Mouse (Mus musculus) heart, postnatal 0 days (tissue): Measurements from ENCODE around the gene Fbxl4. TPM values are rescaled to one million over a fixed set of nuclear protein-coding genes. Genes with fewer than 3 reads are reported as not detected.

Experiments
- ATAC-seq: fragments of 200-750 bp; cut with Nextera tagmentation; 2 replicates; pipeline ENCODE4 v1.8.0; 2017; ENCODE audit warnings: low read depth, moderate number of reproducible peaks, moderate library complexity; ENCODE audit not compliant: insufficient read depth
- DNase-seq: peaks from one replicate; pipeline ENCODE4 v3.0.0-alpha.2; 2016; ENCODE audit warnings: low spot score
- H3K27ac ChIP-seq: fragments of 300-500 bp; sonication (generic); 2 replicates; pipeline ENCODE4 v1.5.1; 2014; ENCODE audit warnings: low read depth, mild to moderate bottlenecking
- H3K27me3 ChIP-seq: fragments of 300-500 bp; sonication (generic); 2 replicates; pipeline ENCODE4 v1.6.1; 2014; ENCODE audit warnings: low read length, mixed read lengths; ENCODE audit not compliant: control insufficient read depth, insufficient read depth
- H3K36me3 ChIP-seq: fragments of 300-500 bp; sonication (generic); replicated peaks from 2 replicates; pipeline ENCODE4 v1.6.1; 2014; ENCODE audit warnings: low read length, mixed read lengths; ENCODE audit not compliant: control insufficient read depth, insufficient read depth
- H3K4me1 ChIP-seq: fragments of 300-500 bp; sonication (generic); 2 replicates; pipeline ENCODE4 v1.6.1; 2014; ENCODE audit warnings: antibody characterized with exemption; ENCODE audit not compliant: control insufficient read depth, insufficient read depth
- H3K4me2 ChIP-seq: fragments of 300-500 bp; sonication (generic); 2 replicates; pipeline ENCODE4 v1.6.1; 2014; ENCODE audit warnings: low read depth, mild to moderate bottlenecking, low read length, moderate library complexity
- H3K4me3 ChIP-seq: fragments of 300-500 bp; sonication (generic); 2 replicates; pipeline ENCODE4 v1.5.1; 2014; ENCODE audit warnings: low read depth, low read length
- H3K9ac ChIP-seq: fragments of 300-500 bp; sonication (generic); replicated peaks from 2 replicates; pipeline ENCODE4 v1.6.1; 2014; ENCODE audit warnings: low read depth, low read length, mixed read lengths
- H3K9me3 ChIP-seq: fragments of 300-500 bp; sonication (generic); replicated peaks from 2 replicates; pipeline ENCODE4 v1.6.1; 2016; ENCODE audit warnings: low read length; ENCODE audit not compliant: control insufficient read depth
- CTCF ChIP-seq: IDR thresholded peaks from 2 replicates; pipeline ENCODE4 v1.5.1; 2016; ENCODE audit warnings: antibody characterized with exemption, control low read depth, low read depth
- EP300 ChIP-seq: IDR thresholded peaks from 2 replicates; pipeline ENCODE4 v1.6.1; 2016; ENCODE audit warnings: antibody characterized with exemption, low read depth
- WGBS: fragments of 180-500 bp; shearing (Covaris S2); extraction: QIAGEN DNeasy Blood & Tissue Kit; methylation state at CpG from one replicate; pipeline ENCODE4 v1.1.7; 2014; 5-methylcytosine and 5-hydroxymethylcytosine counted together
- polyA plus RNA-seq: library from polyadenylated mRNA; unstranded; fragments of >200 nt; fragmentation: Nextera tagmentation; extraction: Ambion mirVana; gene quantifications from 2 replicates; pipeline ENCODE4 v1.2.1, GENCODE M21; 2015
- total RNA-seq: library from RNA; depleted of rRNA; stranded (reverse); fragments of >200 nt; gene quantifications from 2 replicates; pipeline ENCODE4 v1.2.3, GENCODE M21; 2014; ENCODE audit warnings: low replicate concordance

The Fbxl4 gene
- total and polyA plus RNA-seq, 2 experiments from 2014 or later = 13.2 to 26.2 TPM

DNA sequence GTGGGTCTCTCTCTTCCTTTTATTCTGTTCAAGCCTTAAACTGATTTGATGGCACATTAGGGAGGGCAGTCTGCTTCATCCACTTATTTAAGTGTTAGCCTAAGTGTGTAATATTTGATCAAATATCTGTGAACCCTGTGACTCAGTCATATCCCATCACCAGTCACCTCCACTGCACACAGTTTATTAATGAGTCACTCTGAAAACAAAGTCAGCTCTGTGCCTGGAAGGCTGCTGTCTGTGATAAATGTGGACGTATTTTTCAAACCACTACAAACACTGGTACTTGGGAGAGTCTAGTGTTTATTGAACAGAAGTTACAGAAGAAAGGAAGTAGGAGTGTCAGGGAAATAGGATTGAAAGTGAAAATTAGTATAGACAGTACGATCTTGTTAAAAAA, 63.3 kb downstream of the Fbxl4 start:
- Histone ChIP-seq H3K9me3 (no peaks in the 10 kb centered on the region), H3K27me3 (no peaks in the 10 kb centered on the region), H3K4me3 (no peak overlapping the region), H3K9ac (no peak overlapping the region), H3K27ac (no peak overlapping the region), H3K4me1 (no peaks in the 10 kb centered on the region), H3K4me2 (no peak overlapping the region), H3K36me3 (peaks cover 15% of the 10 kb centered on the region)
- no peak for ATAC-seq
- DNase-seq = no peak
- TF ChIP-seq CTCF = no peak
- TF ChIP-seq EP300 = no peak
- 54% methylated on average over 2 of the region's 2 CpGs for WGBS

DNA sequence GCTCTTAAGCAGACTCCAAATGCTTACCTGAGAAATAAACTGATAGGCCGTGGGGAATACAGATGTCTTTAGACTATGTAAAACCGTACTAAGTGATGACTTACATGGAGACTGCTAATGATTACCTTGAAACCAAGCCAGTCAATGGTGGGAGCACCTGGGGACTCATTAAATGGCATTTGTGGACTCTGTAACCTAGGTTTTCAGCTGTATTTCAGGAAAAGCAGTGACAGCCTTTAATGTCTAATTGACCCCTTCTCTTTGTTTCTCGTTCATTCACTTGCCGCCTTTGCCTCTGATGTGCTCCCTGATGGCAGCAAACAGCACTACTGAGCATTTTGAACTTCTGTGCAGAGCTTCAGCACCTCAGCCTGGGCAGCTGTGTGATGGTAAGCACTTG, 65.1 kb downstream of the Fbxl4 start:
- DNase-seq (no peak), ATAC-seq (no peak)
- no peaks in the 10 kb centered on the region for H3K4me1 ChIP-seq
- H3K9ac ChIP-seq = no peak overlapping the region
- WGBS = 90% methylated on average over 4 of the region's 4 CpGs
- TF ChIP-seq CTCF = no peak
- TF ChIP-seq EP300 = no peak
- no peaks in the 10 kb centered on the region for H3K9me3 ChIP-seq
- no peak overlapping the region for H3K4me3 ChIP-seq
- H3K4me2 ChIP-seq = no peak overlapping the region
- H3K27ac ChIP-seq = no peak overlapping the region
- H3K36me3 ChIP-seq = peaks cover 23% of the 10 kb centered on the region
- no peaks in the 10 kb centered on the region for H3K27me3 ChIP-seq

DNA sequence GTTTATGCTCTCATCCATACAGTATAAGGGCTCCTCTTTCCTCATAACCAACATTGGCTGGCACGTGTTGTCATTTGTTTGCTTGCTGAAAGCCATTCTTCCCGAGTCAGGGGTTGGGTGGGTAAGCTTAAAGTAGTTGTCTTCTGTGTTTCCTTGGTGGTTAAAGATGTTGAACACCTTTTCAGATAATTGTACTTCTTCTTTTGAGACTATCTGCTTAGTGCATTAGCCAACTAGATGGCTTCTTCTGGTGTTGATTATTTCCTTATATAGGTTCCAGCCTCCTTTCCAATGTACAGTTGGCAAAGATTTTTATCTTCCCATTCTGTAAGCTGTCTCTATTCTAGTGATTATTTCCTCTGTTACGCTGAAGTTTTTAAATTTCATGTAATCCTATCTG, 70.8 kb downstream of the Fbxl4 start:
- TF ChIP-seq CTCF (no peak), EP300 (no peak)
- H3K4me1 ChIP-seq = no peaks in the 10 kb centered on the region
- no peaks in the 10 kb centered on the region for H3K9me3 ChIP-seq
- H3K9ac ChIP-seq = no peak overlapping the region
- no peak overlapping the region for H3K27ac ChIP-seq
- no peak overlapping the region for H3K4me3 ChIP-seq
- H3K36me3 ChIP-seq = peaks cover 21% of the 10 kb centered on the region
- WGBS = 87% methylated on average over 3 of the region's 3 CpGs
- no peak for DNase-seq
- H3K4me2 ChIP-seq = no peak overlapping the region
- ATAC-seq = no peak
- H3K27me3 ChIP-seq = no peaks in the 10 kb centered on the region

DNA sequence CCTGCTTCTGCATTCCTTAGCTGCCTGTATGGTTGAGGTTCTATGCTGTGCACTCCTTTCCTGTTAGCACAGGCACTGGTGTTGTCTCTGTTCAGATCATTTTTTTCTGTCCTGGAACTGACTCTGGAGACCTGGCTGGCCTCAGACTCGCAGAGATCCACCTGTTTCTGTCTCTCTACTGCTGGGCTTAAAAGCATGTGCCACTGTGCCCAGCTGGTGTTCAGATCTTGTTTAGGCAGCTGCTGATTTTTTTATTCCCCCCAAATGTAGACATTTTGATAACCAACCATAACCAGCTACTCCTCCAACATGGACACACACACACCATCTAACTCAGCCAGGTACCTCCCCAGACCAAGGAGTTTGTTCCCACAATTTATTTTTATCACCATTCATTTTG, 112.2 kb downstream of the Fbxl4 start:
- no peak overlapping the region for H3K27ac ChIP-seq
- no peaks in the 10 kb centered on the region for H3K4me1 ChIP-seq
- TF ChIP-seq EP300 (no peak), CTCF (no peak)
- H3K36me3 ChIP-seq = no peaks in the 10 kb centered on the region
- no peaks in the 10 kb centered on the region for H3K9me3 ChIP-seq
- no peak for ATAC-seq
- H3K4me3 ChIP-seq = no peak overlapping the region
- DNase-seq = no peak
- WGBS = 71% methylated on average over 1 of the region's 1 CpGs
- peaks cover 9% of the 10 kb centered on the region; the same call in 1 of the 2 replicates for H3K27me3 ChIP-seq
- no peak overlapping the region for H3K4me2 ChIP-seq
- H3K9ac ChIP-seq = no peak overlapping the region

DNA sequence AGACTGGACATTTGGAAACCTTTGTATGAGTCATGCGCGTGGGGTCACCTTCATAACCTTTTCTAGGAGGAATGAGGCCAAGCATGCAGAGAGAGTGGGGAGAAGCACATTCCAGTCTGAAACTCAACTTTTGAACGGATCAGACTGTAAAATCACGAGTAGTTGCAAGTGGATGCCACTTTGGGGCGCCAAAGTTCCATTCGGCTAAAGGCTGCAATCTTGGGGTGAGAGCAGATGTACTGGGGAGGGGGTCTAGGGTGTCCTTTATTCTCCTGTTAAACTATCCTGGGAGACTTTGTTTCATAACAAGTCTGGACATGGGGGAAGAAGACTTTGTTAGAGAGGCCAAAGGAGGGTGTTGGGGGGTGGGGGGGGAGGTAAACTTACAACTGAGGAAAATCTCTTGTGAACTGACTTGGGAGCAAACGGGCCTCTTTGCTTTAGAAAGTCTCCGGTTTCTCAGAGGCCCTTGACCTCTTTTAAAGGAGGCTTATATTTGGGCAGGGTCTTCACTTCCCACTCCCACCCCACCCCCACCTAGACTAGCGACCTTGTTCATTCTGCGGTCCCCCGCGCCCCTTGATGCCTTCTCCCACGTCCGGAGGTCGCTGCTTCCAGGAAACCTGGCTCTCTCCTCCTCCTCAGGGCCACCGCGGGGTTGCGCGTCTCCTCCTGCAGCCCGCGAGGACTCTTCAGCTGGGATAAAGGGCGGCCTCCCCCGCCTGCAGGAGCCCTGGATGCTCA, 119.8 kb downstream of the Fbxl4 start:
- Histone ChIP-seq H3K27ac (no peak overlapping the region), H3K4me2 (peak overlapping the region; percentile 45), H3K9ac (no peak overlapping the region), H3K4me1 (no peaks in the 10 kb centered on the region), H3K9me3 (no peaks in the 10 kb centered on the region), H3K4me3 (peak overlapping the region; percentile 17), H3K36me3 (no peaks in the 10 kb centered on the region), H3K27me3 (peaks cover 82% of the 10 kb centered on the region)
- under 1% methylated on average over 23 of the region's 23 CpGs for WGBS
- ATAC-seq = no peak
- no peak for DNase-seq
- TF ChIP-seq CTCF (peak; percentile 80), EP300 (no peak)
